Mouse (Mus musculus) gastrocnemius, adult 18-20 months (tissue): ENCODE measurements around the gene Pxk. TPM values are rescaled to one million over a fixed set of nuclear protein-coding genes. Genes with fewer than 3 reads are reported as not detected.

Source experiments
- DNase-seq: peaks from one replicate; pipeline ENCODE4 v3.0.0; 2021; ENCODE audit warnings: low spot score
- long read RNA-seq, 2 experiments: library from polyadenylated mRNA; stranded (forward); transcript quantifications; one replicate each; pipeline ENCODE4 v2.0.0; 2021
- total RNA-seq, 2 experiments: library from RNA; stranded (reverse); gene quantifications; 2 replicates each; pipeline ENCODE4 v1.2.3; 2021

The Pxk gene
- 10 to 100 TPM; 12.7 to 14.0 TPM for total RNA-seq
- long read RNA-seq, experiment 1, transcript Pxk-205 (18 exons, 2,765 nt), result minor isoform, 11 of 32 reads
- long read RNA-seq, experiment 1, transcript Pxk-201 (18 exons, 2,812 nt), result major isoform, 15 of 32 reads
- long read RNA-seq, experiment 1, partial matches to known transcripts, result 0 of 32 reads
- long read RNA-seq, experiment 1, other reads (novel, unspliced or antisense), result 6 of 32 reads
- long read RNA-seq, experiment 2, transcript Pxk-205 (18 exons, 2,765 nt), result major isoform, 7 of 16 reads
- long read RNA-seq, experiment 2, transcript Pxk-201 (18 exons, 2,812 nt), result minor isoform, 6 of 16 reads
- long read RNA-seq, experiment 2, partial matches to known transcripts, result 1 of 16 reads
- long read RNA-seq, experiment 2, other reads (novel, unspliced or antisense), result 2 of 16 reads

DNA sequence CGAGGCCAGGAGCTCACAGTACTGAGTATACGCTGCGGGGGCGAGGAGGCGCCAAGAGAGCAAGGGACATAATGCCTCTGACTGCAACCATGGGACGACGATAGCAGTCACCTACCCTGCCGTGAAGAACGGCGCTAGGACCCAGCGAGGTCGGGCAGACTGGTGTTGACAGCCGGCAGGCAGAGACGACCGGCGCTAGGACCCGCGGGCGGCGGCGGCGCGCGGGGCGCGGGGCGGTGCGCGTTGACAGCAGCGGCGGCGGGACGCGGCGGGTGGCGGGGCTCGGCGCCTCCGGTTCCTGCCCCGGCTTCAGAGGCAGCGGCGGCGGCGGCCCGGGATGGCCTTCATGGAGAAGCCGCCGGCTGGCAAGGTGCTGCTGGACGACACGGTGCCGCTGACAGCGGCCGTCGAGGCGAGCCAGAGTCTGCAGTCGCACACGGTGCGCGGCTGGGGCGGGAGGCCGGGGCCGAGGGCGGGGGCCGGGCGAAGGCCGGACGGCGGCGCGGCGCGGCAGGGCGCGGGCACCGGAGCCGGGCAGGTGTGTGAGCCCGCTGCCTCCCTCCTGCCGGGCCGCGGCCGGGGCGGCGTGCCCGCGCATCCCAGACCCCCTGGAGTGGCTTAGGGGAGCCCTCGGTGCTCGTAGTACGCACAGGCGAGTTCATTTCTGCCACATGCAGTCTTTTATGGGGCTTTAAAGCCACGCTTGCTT lies at the start of gene Pxk:
Gene Pxk (plus strand): TSS at position 234 of the 709 bp plus-strand sequence.
- peak; percentile 90 for DNase-seq

DNA sequence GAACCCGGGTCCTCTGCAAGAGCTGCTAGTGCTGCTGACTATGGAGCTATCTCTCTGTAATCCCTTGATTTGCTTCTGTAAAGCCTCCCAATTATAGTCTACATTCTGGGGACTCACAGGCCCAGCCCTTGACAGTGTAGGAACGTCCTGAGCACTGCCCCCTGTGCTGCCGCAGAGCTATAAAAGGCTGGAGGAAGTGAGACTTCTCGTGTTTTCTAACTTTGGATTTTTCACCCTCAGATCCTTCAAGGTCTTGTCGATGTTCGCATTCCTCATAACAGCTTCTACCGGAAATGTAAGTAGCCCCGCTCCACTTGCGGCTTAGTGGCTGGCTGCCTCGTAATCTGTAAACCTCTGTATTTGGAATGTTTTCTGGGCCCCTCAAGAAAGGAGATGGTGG lies 48.7 kb upstream of the Pxk start:
- DNase-seq, result no peak

DNA sequence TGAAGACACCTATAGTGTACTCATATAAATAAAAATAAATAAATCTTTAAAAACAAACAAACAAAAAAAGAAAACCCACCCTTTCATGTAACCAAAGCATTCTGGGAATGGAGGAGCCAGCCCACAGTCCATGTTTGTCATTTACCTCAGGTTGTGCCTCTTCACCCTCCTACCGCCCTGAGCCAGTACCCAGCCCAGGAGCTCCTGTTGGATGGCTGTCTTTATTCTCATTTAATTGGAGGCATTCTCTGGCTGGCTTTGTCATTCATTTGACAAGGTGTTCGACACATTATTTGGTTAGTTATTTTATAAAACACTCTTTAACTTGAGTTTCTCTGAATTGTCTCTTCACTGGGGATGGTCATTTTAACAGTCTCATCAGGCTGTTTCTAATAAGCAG lies 46.1 kb upstream of the Pxk start:
- no peak for DNase-seq

DNA sequence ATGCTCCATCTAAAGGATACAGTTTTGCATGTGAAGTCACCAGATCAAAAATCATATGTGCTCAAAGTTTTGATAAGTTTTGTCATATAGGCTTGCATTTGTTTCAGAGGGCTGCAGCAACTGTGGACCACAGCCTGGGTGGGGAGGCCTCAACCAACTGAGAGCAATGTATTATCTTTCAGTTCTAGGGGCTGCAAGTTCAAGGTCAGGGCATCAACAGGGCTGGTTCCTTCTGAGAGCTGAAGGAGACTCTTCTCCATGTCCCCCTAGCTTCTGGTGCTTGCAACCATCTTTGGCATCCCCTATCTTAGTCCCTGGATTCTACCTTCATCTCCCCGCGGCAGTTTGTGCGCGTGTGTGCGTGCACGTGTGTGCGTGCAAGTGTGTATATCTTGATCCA lies 45.4 kb upstream of the Pxk start:
- no peak for DNase-seq

DNA sequence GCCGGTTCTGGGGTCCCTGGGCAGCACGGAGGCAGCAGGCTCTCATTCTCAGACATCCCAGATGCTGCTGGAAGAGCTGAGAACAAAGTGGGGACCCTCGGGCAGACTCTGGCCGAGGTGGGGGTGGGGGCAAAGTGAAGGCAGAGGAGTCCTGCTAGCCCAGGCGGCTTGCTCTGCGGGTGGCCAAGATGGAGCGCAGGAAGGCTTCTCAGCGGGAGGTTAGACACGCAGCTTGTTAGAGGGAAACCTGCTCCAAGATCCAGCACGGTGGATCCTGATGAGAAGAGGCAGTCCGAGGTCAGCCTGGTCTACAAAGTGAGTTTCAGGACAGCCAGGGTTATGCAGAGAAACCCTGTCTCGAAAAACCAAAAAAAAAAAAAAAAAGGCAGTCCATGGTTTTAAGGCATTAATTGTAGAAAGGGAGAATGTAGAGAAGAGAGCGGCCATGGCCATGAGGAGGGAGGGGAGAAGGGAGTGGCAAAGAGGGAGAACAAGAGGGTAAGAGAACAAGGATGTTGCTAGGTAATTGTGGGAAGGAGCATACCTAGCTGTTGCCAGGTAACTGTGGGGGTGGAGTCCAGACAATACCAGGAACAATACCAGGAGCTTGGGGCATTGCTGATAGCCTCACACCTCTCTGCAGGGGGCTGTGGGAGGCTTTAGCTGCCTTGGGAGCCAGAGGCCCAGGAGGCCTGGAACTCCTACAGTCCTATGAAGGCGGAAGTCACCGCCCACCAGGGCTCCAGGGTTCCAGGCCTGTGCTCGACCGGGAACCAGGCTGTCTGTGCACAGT lies 43.5 kb upstream of the Pxk start:
- DNase-seq, result no peak

DNA sequence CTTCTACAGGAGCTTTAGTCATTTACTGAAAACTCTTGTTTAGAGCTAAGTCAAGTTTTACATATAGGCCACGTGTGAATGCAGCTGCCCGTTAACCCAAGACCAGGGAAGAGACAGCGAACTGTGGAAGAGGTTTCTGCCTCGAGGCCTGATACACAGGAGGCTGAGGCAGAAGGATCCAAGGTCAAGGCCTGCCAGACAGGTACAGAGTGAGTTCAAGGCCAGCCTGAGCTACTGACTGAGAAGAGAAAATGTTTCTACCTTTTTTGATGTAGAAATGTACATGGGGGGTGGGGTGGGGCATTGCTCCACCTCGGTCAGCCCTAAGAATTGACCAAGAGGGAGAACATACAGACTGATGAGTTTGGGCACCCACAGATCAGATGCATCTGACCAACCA lies 41.9 kb upstream of the Pxk start:
- DNase-seq, result no peak

DNA sequence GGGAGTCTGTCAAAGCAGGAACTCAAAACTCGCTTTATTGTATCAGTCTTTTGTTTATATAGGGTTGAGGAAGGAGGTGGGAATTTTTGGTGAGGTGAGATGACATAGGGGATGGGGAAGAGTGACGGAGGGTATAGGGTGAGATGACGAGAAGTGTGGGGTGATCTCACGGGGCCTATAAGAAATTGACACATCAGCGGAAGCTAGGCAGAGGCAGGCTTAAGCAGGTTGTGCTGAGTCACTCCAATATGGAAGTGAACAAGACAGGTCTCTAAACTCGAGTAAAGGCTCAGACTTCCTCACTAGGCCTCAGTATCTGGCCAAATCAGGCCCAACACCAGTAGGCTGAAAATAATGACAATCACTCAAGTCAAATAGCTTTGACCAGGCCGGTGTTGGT lies 38.1 kb upstream of the Pxk start:
- no peak for DNase-seq

DNA sequence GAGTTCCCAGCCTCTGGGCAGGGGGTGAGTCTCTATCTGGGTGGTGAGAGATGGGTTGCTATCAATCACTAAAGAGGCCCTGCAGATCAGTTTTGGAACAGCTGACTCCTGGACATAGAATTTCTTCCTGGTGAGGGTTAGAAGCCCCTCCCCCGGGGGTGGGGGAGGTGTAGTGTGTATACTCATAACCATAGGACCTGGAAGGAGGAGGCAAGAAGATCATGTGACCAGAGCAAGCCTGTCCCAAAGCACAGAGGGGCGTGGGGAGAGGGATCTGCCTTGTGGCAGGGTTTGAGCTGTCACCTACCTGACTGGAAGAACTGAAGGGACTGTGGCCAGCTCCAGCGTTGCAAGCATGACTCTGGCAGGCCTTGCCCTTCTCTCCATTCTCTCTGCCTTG lies 35.9 kb upstream of the Pxk start:
- DNase-seq, result no peak

DNA sequence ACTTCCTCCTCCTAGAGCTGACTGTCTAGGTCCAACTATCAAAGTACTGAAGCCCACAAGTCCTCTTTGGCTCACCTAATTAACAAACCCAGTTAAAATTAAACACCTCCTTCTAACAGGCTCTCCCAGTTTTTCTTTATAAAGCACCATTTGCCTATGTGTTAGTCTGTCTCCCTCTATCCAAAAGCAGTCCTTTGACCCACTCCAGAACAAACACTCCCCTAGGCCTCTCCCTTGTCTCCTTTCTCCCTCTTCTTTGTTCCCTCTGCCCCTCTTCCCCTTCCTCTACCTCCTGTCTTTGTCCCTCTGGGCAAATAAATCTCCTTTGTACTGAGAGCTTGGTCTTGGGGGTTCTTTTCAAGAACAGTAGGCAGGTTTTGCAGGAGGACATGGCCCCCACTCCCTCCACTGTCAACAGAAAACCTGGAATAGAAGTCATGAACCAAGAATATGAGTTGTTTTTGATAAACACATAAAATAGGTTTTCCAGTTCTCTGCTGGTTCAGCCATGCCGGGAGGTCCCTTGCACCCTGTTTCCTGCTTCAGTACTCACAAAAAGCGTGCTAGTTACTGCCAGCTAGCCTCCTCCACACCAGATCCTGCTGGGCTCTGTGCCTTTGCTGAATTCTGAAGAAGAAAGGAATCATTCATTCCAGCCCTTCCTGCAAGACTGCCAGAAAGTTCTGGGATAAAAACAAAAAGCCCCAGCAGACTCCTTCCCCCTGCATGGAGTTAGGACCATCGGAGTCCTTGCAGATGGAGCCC lies 35.3 kb upstream of the Pxk start:
- no peak for DNase-seq

DNA sequence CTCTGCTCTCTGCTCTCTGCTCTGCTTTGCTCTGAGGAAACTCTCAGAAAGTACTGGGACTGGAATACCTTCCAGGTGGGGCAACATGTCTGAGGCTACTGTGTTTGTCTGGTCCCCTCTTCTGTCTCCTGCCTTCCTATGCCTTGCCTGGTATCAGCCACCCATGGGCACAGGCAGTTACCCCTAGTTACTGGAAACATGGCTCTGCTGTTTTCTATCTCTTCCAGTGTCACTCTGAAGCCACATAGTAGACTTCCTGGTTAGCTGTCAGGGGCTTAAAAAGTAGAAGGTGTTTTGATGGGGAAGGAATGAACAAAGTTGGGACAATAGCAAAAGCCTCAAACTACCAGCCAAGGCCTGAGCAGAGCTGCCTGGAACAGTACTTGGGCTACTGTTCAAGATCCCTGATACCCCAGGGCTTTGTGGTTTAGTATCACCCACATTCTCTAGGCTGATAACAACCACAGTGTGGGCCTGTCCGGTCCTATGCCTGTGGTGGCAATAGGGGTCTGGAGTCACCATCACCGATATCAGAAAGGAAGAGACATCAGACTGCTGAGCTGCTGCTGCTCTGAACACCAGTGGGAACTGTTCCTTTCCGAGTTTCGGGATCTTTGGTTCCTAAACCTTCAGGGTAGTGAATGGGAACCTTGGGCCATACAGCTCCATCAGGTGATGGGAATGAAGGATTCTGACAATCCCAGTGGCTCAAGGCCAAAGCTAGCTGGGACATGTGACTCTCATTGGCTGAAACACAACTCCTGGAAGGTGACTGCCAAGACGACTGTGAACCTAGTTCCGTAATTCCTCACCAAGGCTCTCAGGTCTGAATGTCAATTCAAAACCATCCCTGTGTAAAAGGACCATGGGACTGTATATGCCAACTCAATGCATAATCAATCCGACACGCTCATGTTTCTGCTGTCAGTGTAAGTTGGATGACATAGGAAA lies 33.9 kb upstream of the Pxk start:
- no peak for DNase-seq

DNA sequence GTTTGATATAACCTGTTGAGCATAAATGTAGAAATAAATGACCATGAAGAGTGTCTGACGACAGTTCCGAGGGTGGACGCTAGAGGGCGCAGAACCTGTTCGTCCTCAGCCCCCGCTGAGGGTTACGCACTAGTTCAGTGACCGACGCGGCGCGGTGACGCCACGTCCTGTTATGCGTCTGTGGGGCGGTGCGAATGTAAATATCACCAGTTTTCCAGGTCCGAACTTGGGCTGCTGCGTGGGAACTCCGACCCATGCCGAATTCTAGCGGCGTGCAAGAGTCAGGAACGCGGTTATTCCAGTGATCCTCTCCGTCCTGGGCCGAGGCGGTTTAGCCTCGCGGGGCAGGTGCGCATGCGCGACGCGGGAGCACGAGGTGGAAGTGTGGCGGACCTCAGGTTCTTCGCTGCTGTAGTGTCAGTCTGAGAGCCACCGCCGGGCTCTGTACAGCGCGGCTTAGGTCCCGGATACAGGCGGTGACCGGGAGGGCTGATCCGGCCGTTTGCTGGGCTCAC lies 17.8 kb upstream of the Pxk start, which contains the start of gene Rpp14:
Gene Rpp14 (plus strand): TSS at position 203 of the 515 bp plus-strand sequence.
- peak; percentile 95 for DNase-seq

DNA sequence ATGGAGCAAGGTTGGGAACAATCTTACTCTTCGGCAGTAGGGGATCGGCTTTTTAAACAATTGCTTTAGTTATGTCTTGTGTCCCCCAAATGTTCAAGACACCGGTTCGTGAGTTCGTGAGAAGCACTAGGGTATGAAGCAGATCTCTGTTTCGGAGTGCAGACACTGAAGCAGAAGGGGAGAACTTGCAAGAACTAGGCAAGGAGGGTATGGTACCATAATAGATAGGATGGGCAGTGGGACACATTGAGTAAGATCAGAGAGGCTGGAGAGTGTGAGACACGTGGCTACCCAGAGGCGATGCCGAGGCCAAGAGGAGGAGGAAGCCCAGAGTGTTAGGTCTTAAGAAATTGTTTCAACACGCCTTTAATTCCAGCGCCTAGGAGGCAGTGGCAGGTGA lies 17.3 kb upstream of the Pxk start:
- DNase-seq, result peak; percentile 5

DNA sequence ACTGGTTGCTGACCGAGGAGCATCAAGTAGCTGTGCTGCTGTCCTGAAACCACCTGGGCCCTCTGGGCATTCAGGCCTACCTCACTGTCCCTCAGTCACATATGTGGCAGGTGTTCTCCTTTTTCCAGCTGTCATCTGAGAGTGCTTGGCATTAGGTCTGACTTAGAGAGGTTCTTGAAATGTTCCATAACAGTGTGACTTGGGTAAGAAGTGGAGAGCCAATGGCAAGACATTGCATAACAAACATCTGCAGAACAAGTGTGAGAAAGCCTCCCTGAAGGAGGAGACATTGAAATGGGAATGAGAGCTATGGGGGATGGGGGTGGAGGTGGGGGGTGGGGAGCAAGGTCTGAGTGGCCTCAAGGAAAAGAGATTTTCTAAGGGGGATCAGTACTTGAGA lies 15.1 kb upstream of the Pxk start:
- no peak for DNase-seq

DNA sequence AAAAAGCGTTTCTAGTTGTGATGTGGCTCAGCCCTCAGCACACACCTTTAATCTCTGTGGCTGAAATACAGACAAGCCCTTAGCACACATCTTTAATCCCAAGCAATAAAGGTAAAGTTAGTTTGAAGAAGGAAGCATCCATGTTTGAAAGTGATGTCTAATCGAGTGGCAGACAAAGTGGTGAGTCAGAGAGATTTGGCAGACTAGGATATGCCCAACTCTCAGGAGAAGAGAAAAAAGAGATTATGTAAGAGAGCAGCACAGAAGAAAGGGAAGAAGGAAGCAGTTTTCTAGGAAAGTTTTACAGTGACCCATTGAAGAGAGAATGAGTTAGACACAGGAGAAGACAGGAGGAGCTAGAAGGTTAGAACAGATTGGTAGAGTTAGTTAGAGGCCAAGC lies 9.0 kb upstream of the Pxk start:
- no peak for DNase-seq

DNA sequence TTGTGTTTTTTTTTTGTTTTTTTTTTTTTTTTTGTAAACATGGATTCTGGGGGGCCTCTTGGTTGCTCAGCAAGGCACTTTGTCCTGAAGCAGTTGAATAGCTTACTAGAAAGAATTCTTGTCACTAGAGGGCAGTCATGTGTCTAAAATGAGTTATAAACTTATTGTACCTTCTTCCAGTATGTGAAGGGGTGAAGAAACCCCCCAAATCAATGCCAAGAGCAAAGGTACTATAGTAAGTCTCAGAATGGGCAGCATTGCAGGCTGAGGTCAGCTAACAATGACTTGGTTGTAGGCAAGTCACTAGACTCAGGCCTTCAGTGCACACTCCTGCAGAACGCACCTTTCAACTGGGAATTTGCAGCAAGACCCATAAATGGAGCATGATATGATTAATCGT lies 5.4 kb upstream of the Pxk start:
- DNase-seq, result peak; percentile 20

DNA sequence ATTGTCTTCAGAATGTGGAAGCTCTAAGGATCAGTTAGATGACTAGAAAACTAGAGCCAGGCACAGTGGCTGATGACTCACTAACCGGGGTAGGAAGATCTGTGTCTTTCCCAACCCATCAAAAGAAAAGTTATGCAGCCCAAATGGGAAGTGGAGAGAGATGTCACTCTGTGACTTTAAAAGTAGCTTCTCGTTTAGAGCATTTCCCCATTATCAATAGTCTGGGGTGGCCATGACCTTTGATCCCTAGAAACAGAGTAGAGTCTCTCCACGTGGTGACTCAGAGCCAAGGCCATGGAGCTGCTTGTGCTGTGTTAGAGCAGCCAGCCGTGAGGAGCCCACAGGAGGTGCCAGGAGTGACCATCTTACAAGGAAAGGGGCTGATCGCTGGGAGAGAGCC lies 4.6 kb upstream of the Pxk start:
- DNase-seq, result no peak

DNA sequence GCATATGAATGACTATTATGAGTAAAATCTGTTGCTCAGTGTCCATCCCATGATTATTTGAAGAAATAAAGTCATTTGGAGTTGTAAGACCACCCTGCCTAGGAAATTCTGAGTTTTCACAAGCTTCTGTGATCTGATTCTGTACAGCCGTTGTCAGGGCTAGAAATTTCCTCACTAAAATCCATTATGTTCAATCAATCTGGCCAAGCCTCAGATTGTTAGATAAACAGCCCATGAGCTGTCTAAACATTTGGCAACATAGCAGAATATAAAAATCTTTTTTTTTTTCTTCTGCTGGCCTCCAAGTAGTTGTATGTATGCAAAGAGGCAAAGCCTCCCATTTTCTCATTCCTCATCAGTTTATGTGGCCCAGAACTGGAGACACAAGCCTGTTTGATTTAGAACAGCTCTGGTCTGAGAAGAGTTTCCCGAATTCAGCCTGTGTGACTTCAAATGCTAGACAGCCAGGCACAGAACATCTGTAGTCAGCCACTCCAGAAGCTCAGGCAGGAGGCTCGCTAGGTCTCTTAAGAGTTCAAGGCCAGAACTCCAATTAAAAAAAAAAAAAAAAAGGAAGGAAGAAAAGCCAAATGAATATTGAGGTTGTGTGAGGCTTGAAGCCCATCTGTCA lies 3.0 kb upstream of the Pxk start:
- DNase-seq, result no peak

DNA sequence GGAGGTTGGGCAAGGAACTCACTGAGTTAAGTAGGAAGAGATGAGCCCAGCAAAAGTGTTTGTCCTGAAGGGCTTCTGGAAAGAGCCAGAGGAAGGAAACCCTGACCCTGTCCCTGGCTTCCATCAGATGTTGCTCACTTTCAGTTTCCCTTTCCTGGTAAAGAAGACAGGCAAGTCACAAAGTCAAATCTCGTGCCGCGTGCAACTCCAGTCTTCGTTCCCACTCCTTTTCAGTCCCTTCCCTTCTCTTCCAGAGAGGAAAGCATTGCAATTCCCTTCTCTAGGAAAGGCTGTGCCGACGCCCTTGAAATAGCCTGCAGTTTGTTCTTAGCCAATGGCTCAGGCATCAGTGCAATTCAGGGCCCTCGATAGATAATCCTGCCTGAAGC lies 2.5 kb upstream of the Pxk start:
- peak; percentile 37 for DNase-seq

DNA sequence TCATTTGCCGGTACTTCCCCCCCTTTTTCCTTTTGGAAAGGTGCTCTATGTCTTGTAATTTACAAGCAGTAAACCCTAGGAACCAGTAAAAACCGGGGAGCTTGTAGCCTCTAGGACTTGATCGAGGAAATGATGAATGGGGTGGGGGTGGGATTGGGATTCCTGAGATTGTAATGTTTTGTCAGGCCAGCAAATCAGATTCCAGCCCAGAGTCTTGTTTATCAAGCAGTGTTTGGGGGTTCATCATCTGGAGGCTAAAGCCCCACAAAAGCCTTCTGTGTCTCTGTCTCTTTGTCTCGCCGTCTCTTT lies 630 bp downstream of the Pxk start:
- no peak for DNase-seq

DNA sequence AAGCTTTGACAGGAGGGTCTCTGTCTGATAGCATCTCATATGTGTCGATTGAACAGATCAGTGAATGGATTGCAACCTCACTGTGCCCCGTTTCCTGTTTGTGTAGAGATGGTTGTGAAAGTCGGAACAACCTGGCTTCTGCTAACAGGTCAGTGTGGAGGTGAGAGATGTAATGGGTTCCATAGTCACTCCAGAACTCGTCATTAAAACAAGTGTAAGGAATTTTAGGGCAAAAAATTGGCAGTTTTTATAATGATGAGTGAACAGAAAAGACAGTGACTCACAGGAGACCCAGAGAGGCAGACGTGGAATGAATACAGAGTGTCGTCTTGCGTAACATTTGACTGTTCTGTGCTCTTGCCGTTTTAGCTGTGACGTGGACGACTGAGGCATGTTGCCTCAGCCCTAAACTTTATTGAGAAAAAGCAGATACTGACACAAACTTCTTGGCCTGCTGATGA lies 1.6 kb downstream of the Pxk start:
- peak; percentile 30 for DNase-seq
